Mouse (Mus musculus): Measurements from ENCODE around the gene Pygo2.

The Pygo2 gene

DNA sequence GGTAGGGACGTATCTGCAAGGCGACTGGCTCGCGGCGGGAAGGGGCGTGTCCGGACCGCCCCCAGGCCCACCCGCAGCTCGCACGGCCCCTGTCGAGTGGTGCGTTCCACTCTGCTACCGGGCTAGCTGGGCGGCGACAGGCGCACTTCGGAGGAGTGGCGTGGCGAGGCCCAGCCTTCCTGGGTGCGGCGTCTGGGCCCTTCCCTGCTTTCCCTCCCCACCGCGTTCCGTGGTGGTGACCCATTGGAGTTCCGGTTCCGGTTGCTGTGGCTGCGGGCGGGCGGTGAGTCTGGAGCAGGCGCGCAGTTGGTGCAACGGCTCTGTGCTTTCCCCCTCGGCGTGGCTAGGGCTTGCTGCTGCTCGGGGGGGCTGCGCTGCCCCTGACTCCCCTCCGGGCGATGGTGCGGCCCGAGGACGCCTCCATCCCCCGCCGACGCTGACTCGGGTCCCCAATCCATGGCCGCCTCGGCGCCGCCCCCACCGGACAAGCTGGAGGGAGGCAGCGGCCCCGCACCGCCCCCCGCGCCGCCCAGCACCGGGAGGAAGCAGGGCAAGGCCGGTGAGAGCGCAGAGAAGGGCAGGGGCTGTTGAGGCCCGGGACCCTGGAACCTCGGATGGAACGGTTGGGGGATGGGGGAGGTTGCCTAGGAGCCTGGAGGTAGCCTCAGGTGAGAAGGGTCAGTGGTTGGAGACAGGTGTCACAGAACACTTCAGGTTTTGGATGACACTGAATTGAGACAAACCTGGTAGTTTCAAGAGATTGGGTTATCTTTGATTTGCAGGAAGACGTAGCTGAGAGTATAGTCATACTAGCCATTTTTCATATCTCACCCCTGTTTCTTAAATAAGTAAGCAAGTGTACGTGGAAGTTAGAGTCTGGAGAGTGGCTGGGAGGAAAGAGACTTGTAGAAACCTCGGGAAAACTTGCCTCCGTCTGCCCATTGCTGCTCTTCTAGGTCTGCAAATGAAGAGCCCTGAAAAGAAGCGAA, at the start of gene Pygo2:
Gene Pygo2 (plus strand): TSS at position 44 of the 989 bp plus-strand sequence.
- CTCF ChIA-PET, result interaction anchor here in 3 of 4 experiments (0.5 to 3.4 kb wide), 13 partner anchors 9 to 297 kb away, joined by 3 to 23 read pairs (median 5); no protein-coding TSS in a partner anchor
- POLR2A ChIA-PET, result interaction anchor here in 3 of 4 experiments (0.6 to 10.3 kb wide), 50 partner anchors 7 to 260 kb away, joined by 3 to 99 read pairs (median 4); partner anchors contain the start of genes Cks1b (in 3 of the 3), Flad1 (in 3 of the 3), Efna3 (in 2 of the 3) and Shc1 (in 2 of the 3)

- POLR2A ChIA-PET, result interaction anchor here in 2 of 4 experiments (0.6 to 13.6 kb wide), 22 partner anchors 9 to 154 kb away, joined by 3 to 189 read pairs (median 6); partner anchors contain the start of genes Adam15 (in 2 of the 2), Cks1b (in 2 of the 2), Shc1 (in 2 of the 2) and Zbtb7b (in 2 of the 2)
Observed at GRCm38 (mm10) chr3:89380291-89380690, 49.7 kb upstream of the Pygo2 start.

GRCm38 (mm10) chr3:89380711-89381110, 49.3 kb upstream of the Pygo2 start:
- CTCF ChIA-PET, result interaction anchor here in 2 of 4 experiments (0.6 to 6.4 kb wide), 8 partner anchors 12 to 108 kb away, joined by 3 to 148 read pairs (median 4); partner anchors contain the start of gene Zbtb7b (in 1 of the 2)
- POLR2A ChIA-PET, result interaction anchor here in 3 of 4 experiments (0.6 to 13.6 kb wide), 22 partner anchors 8 to 335 kb away, joined by 3 to 189 read pairs (median 6); partner anchors contain the start of genes Adam15 (in 2 of the 3), Zbtb7b (in 2 of the 3), Cks1b (in 1 of the 3) and Efna3 (in 1 of the 3)

More at GRCm38 (mm10) chr3:89380291-89380690, 49.7 kb upstream of the Pygo2 start:
- CTCF ChIA-PET, result interaction anchor here (0.6 to 6.4 kb wide), 10 partner anchors 11 to 101 kb away, joined by 3 to 148 read pairs (median 4); partner anchors contain the start of gene Zbtb7b (in 1 of the 4)

DNA sequence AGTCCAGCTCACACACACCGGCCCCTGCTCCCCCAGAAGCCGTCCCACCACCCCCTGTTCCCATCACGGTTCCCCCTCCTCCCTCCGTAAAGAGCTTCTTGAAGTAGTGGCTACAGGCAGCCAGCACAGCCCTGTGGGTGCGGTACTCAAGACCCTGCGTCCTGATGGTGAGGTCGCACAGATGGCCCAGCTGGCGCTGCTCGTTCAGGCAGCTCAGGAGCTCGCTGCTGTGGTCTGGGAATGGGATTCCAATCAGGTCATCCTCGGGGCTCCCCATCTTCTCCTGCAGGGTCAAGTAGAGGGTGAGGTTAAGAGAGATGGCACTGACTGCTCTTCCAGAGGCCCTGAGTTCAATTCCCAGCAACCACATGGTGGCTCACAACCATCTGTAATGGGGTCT, 48.8 kb upstream of the Pygo2 start:
- POLR2A ChIA-PET, result interaction anchor here in 3 of 4 experiments (0.7 to 13.6 kb wide), 23 partner anchors 8 to 335 kb away, joined by 3 to 189 read pairs (median 7); partner anchors contain the start of genes Adam15 (in 2 of the 3), Cks1b (in 2 of the 3), Shc1 (in 2 of the 3) and Zbtb7b (in 2 of the 3)
- CTCF ChIA-PET, result interaction anchor here in 3 of 4 experiments (0.6 to 6.4 kb wide), 9 partner anchors 12 to 685 kb away, joined by 3 to 148 read pairs (median 4); partner anchors contain the start of gene Zbtb7b (in 1 of the 3)

DNA sequence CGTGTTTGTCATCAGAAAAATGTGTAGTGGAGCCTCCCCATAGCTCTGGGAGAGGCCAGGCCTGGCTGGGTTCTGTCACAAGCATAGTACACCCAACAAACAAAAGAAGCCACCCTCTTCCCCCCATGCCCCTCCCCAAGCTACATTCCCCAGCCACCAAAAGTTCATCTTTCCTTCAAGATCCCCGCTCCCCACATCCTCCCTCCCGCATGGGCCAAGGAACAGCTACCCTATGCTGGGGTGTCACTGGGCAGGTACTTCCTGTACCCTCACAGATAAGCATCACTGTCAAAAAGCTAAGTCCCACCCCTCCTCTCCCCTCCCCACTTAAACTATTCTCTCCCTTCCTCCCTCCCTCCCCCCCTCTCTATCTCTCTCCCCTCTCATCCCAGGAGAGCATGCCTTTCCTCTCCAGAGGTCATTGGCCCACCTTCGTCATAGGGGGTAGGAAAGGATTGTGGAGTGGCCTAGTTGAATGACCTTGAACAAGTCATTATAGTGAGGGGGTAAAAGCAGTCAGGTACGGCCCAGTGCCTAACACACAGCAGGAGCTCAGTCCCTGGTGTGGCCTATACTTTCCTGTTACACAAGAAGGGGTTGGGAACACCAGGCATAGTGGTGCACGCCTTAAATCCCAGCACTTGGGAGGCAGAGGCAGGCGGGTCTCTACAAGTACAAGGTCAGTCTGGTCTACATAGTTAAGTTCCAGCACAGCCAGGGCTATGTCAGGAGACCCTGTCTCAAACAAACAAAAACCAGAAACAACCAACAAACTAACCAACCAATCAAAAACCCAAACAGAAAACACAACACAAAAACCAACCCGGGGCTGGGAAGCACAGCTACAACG, 47.8 kb upstream of the Pygo2 start:
- ChIA-PET POLR2A (interaction anchor here (0.6 to 13.6 kb wide), 65 partner anchors 8 to 834 kb away, joined by 3 to 189 read pairs (median 4); partner anchors contain the start of genes Flad1 (in 4 of the 4), Efna4 (in 3 of the 4), Cks1b (in 2 of the 4) and Pmvk (in 2 of the 4)), CTCF (interaction anchor here (0.5 to 6.4 kb wide), 17 partner anchors 9 to 1097 kb away, joined by 3 to 148 read pairs (median 6); partner anchors contain the start of gene Zbtb7b (in 2 of the 4))

DNA sequence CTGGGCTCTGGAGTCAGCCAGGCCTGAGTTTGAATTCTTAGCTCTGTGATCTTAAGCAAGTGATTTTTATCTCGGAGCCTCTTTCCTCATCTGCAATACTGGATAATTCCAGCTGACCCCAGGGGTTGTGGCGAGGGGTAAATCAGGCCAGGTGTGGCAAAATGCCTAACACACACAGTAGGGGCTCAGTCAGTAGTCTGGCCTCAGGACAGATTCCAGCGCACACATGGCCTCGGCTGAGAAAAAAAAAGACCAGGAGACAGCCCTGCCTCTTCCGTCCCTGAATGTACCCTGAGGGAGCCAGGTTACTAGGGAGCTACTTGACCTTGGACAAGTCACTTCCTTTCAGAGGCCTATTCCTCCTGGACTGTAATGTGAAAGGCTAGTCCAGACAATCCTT, 47.1 kb upstream of the Pygo2 start:
- CTCF ChIA-PET, result interaction anchor here (0.5 to 6.4 kb wide), 16 partner anchors 10 to 1098 kb away, joined by 3 to 148 read pairs (median 4); partner anchors contain the start of gene Zbtb7b (in 2 of the 4)
- POLR2A ChIA-PET, result interaction anchor here (0.7 to 13.6 kb wide), 58 partner anchors 8 to 667 kb away, joined by 3 to 189 read pairs (median 4); partner anchors contain the start of genes Flad1 (in 4 of the 4), Efna4 (in 3 of the 4), Cks1b (in 2 of the 4) and Pmvk (in 2 of the 4)

- CTCF ChIA-PET, result interaction anchor here (0.6 to 6.4 kb wide), 11 partner anchors 9 to 730 kb away, joined by 3 to 148 read pairs (median 6); partner anchors contain the start of gene Zbtb7b (in 2 of the 4)
Observed at GRCm38 (mm10) chr3:89383651-89384255, 46.3 kb upstream of the Pygo2 start.

DNA sequence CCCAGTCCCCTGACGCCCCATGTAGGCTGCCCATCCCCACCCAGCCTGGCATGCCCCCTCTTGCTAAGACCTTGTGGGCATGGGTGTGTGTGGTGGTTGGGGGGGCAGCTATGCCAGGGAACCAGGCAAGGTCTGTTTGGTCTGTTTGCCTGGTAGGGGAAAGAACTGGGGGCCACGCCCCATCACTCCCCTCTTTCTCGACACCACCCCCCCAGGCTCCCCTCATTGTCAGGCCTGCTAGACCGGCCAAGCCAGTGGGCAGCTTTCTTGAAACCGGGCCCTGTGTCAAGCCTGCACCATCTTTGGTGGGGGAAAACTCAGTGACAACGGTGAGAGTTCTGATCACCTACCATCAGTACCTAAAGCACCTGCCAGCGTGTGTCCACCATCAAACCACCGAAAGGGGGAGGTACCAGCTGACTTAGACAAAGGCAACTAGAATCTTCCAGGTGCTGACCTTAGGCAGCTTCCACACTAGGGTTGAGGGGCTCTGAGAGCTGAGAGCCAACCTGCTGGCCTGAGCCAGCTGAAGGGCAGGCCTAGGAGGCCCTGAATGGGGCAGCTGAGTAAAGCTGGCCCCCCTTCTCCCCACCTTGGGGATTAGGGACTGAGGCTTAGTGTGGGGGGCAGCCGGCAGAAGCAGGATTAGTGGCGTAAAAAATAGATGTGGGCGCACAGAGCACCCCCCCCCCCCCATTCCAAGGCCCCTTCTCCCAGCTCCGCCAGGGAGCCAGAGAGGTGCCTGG, 45.5 kb upstream of the Pygo2 start:
- CTCF ChIA-PET, result interaction anchor here (0.6 to 3.9 kb wide), 10 partner anchors 12 to 165 kb away, joined by 3 to 15 read pairs (median 6); no protein-coding TSS in a partner anchor
- POLR2A ChIA-PET, result interaction anchor here in 3 of 4 experiments (0.5 to 13.6 kb wide), 12 partner anchors 9 to 102 kb away, joined by 3 to 189 read pairs (median 8); partner anchors contain the start of genes Cks1b (in 2 of the 3), Shc1 (in 2 of the 3), Zbtb7b (in 2 of the 3) and Adam15 (in 1 of the 3)

More at GRCm38 (mm10) chr3:89383651-89384255, 46.3 kb upstream of the Pygo2 start:
- POLR2A ChIA-PET, result interaction anchor here (0.8 to 13.6 kb wide), 42 partner anchors 8 to 666 kb away, joined by 3 to 189 read pairs (median 5); partner anchors contain the start of genes Flad1 (in 3 of the 4), Cks1b (in 2 of the 4), Pmvk (in 2 of the 4) and Shc1 (in 2 of the 4)

- CTCF ChIA-PET, result interaction anchor here in 2 of 4 experiments (0.6 to 3.9 kb wide), 6 partner anchors 11 to 166 kb away, joined by 3 to 10 read pairs (median 6); no protein-coding TSS in a partner anchor
- POLR2A ChIA-PET, result interaction anchor here in 2 of 4 experiments (0.8 to 13.6 kb wide), 9 partner anchors 8 to 65 kb away, joined by 3 to 189 read pairs (median 8); partner anchors contain the start of genes Zbtb7b (in 2 of the 2), Adam15 (in 1 of the 2), Cks1b (in 1 of the 2) and Shc1 (in 1 of the 2)
Observed at GRCm38 (mm10) chr3:89385451-89385850, 44.6 kb upstream of the Pygo2 start.

DNA sequence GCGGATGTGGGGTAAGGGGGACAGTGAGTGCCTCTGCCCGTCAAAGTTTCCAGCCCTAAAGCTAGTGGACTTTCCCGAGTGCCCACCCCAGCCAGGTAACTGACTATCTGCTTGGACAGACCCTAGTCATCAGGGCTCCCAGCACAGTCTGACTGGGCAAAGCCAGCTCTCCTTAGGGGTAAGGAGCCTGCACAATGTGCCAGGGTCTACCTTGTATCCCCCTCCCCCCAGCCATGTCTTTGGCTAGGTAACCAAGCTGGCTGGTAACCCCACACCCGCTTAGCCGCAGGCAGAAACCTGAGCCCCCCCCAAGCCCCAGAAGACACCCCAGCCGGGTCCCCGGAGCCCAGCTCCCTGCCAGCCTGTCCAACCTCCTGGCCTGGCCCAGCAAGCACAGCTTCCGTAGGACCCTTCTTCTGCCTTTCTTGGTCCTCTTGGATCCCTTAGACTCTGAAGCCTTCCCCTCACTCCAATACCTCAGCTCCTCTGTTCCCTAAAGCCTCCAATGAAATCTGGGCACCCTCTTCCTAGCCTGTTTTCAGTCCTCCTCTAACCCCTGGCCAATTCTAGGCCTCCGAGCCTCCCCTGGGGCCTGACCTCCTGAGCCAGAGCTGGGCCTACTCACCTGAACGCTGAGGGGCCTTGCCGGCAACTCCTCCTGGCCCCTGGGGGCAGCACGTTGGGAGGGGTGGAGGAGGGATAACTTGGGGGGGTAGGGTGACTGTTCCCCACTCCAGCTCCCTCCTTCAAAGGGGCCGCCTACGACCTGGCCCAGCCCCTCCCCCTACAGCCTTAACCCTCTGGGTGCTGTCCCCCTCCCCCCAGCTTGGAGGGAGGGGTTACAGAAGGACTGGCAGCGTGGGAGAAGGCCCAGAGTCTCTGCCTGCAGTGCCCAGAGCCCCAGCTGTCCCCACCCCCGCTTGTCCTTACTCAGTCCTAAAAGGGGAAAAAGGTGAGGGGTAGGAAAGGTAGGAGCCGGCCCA, 43.3 kb upstream of the Pygo2 start:
- POLR2A ChIA-PET, result interaction anchor here in 2 of 4 experiments (0.6 to 13.6 kb wide), 21 partner anchors 7 to 762 kb away, joined by 3 to 189 read pairs (median 4); partner anchors contain the start of genes Adam15 (in 2 of the 2), Cks1b (in 1 of the 2), Efna3 (in 1 of the 2) and Efna4 (in 1 of the 2)
- CTCF ChIA-PET, result interaction anchor here (0.5 to 3.9 kb wide), 11 partner anchors 8 to 95 kb away, joined by 3 to 10 read pairs (median 4); no protein-coding TSS in a partner anchor

DNA sequence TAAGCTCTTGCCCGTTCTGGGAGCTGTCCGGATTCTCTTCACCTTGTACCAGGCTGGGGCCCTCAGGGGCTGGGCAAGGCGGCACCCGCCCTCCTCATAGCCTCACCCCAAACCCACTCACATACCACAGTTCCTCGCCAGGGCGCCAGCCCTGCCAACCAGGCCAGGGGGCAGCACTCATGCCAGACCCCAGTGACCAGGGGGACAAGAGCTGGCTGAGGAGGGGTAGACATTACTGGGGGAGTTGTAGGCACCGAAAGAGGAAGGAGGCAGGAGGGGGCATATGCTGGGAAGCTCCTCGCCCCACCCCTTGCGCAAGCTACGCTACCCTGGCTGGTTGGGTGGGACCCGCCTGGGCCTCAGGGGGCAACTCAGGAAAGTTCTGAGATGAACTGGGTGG, 42.4 kb upstream of the Pygo2 start:
- ChIA-PET POLR2A (interaction anchor here in 3 of 4 experiments (0.6 to 13.6 kb wide), 10 partner anchors 6 to 1047 kb away, joined by 3 to 189 read pairs (median 4); partner anchors contain the start of genes Adam15 (in 1 of the 3) and Zbtb7b (in 1 of the 3)), CTCF (interaction anchor here in 3 of 4 experiments (0.6 to 1.7 kb wide), 5 partner anchors 9 to 46 kb away, joined by 3 to 6 read pairs (median 5); no protein-coding TSS in a partner anchor)

- POLR2A ChIA-PET, result interaction anchor here in 3 of 4 experiments (0.6 to 13.6 kb wide), 19 partner anchors 6 to 1048 kb away, joined by 3 to 189 read pairs (median 4); partner anchors contain the start of genes Cks1b (in 3 of the 3), Shc1 (in 3 of the 3), Adam15 (in 1 of the 3) and Fdps (in 1 of the 3)
- CTCF ChIA-PET, result interaction anchor here in 3 of 4 experiments (0.6 to 9.2 kb wide), 9 partner anchors 8 to 93 kb away, joined by 3 to 148 read pairs (median 4); partner anchors contain the start of genes Adam15 (in 1 of the 3) and Pbxip1 (in 1 of the 3)
Observed at GRCm38 (mm10) chr3:89388134-89388881, 41.7 kb upstream of the Pygo2 start.

All from embryonic stem cell, embryonic (primary cell).